Mouse (Mus musculus) T-helper 17 cell (primary cell): ENCODE results near the gene 1700014D04Rik.

Source experiments
- in situ Hi-C, 2 experiments: fragments of 300-600 bp; cut with MboI, MseI; formaldehyde crosslinking; loops; 1 replicate in 1 of 2; 2 replicates in 1 of 2; pipeline ENCODE4 v1.15.1; 2025; ENCODE audit warnings: high pct_unique_total_duplicates in 2 of 2

Gene 1700014D04Rik

DNA sequence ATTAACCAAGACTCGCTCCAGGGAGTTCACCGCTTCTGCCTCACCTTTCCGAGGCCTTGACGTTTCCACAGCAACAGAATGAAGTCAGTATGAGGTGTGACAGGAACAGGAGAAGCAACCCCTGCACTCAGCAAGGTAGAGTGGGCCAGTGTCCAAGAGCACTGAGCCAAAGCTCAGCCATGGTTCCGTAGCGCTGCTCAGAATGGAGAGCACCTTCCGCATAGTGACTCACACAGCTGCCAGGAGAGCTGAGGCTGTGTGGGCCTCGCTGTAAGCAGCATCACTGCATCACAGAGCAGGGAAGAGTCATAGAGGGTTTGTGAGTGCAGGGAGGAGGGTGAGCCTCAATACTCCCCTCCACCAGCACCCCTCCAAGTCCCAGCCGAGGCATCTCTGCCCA, at the start of gene 1700014D04Rik:
TSS of gene 1700014D04Rik (minus strand) at position 42 of the 400 bp plus-strand sequence.
- in situ Hi-C loops = no loop called here

DNA sequence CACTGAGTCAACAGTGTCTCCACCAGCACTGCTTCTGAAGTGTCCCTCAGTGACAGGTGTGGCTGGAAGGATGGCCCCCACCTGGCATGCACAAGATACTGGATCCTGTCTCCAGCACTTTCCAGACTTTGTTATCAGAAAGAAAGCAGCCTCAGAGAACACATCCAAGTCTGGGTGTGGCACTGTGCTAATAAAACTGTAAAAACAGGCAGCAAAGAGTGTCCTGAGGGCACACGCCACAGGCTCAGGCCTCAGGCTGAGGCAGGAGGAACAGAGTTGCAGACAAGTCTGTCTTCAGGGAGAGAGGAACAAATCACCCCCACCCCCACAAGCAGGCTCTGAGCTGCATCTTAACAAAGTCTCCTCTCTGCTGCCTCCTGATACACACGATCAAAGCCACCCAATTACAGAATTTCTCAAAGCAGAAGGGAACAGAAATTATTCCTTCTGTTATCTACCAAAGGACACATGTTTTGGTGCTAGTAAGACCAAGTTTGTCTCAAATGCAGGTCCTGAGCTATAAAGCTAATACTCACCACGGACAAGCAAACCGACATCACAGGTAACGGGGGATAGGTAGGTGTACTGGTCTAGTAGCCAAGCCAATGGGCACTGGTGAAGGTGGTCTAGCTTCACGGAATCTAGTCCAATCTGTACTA, 49.4 kb upstream of the 1700014D04Rik start:
- in situ Hi-C loops = no loop called here

DNA sequence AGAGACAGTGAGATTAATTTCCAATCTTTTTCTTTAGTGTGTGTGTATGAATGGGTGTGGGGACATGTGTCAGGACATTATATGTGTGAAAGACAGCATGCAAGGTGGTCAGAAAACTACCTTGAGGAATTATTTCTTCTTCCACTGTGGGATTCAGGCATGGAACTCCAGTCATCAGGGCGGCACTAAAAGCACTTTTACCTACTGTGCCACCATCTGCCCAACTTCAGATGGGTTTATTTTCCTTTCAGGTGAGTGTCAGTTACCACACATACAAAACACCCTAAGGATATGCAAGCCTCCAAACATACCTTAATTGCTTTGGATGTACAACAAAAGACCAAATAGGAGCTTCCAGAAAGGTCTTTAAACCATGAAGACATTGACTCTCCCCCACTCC, 48.2 kb upstream of the 1700014D04Rik start:
- in situ Hi-C loops = no loop called here

DNA sequence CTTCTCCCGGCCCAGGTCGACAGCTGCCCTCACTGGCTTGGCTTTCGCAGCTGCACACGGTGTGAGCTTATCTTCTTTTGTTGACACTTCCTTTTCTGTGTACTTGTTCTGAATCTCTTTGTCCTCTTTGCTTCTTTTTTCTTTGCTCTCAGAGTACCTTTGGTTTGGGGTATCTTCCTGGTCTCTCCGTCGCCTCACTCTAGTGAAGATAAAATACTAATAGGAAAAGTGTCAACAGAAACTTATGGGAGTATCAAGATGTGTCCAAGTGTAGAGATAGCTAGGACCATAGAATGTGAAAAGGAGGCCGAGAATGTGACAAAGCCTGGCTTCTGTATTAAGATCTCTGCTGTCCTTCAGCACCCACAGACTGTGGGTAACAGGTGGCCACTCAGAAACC, 35.6 kb upstream of the 1700014D04Rik start, which contains the start of gene Gm49354:
TSS of gene Gm49354 (minus strand) at position 101 of the 400 bp plus-strand sequence.
- in situ Hi-C loops = loop anchor here in 1 of 2 experiments (5.0 kb wide), 1 partner anchor 35 kb away; no protein-coding TSS in a partner anchor

DNA sequence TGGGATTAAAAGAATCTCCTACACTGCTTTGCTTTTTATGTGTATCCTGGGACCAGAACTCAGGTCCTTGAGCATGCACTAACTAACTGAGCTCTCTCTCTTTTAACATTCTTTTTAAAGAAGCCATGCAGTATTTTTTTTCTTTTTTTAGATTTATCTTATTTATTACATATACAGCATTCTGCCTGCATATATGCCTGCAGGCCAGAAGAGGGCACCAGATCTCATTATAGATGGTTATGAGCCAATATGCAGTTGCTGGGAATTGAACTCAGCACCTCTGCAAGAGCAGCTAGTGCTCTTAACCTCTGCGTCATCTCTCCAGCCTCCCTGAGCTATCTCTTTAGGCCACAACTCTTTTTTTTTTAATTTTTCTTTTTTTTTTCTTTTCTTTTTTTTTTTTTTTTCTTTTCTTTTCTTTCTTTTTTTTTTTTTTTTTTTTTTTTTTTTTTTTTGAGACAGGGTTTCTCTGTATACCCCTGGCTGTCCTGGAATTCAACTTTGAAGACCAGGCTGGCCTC, 33.3 kb upstream of the 1700014D04Rik start:
- in situ Hi-C loops = loop anchor here (5.0 kb wide), 1 partner anchor 37 kb away; no protein-coding TSS in a partner anchor

DNA sequence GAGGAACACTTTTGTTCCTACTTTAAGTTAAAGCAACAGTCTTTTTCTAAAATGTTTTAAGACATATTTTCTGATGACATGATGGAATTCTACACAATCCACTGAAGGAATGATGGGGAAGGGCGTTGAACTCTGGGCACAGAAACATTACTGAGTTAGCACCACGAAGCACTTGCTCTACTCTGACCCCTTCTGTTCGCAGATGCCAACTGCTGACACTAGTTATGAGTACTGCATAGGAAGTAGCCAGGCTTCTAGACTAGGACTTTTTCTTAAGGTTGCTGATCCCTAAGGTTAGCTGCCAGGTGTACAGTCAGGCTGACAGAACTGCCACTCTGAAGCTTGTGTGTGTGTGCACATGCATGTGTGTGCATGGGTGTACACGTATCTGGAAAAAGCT, 32.7 kb upstream of the 1700014D04Rik start:
- in situ Hi-C loops = loop anchor here in 1 of 2 experiments (5.0 kb wide), 1 partner anchor 38 kb away; no protein-coding TSS in a partner anchor

DNA sequence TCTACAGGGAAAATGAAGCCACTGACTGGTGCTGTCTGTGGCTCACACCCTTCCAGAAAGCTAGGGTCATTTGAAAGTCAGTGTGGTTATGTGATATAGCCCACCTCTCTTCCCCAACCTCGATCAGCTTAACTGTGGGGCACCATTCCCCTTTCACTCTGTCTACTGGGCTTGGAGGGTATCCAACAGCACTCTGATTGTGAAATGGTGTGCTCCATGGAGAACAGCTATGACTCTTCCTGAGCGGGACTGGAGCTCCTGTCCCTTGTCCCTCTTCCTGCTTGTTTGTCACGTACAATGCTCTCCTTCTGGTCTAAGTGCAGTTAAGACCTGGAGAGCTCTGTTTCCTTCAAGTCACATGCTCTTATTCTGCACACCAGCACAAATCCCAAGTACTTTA, 28.6 kb upstream of the 1700014D04Rik start:
- in situ Hi-C loops = loop anchor here in 1 of 2 experiments (5.0 kb wide), 1 partner anchor 42 kb away; no protein-coding TSS in a partner anchor

DNA sequence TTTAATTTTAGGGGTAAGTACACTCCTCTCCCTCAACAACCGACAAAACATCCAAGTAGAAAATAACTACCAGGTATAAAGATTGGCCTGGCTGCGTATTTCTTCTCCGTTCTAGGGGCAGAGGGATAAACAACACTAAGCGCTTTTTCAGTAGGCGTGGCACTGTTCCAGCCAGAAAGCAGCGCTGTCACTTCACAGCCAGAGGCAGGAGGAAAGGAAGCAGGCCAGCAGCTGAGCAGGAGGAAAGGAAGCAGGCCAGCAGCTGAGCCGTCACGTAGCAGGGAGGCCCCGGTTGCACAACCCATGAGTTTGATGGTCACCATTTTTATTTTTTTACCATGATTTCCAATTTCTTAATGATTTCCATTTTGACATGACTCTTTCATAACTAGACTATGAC, 24.7 kb upstream of the 1700014D04Rik start:
- in situ Hi-C loops = loop anchor here in 1 of 2 experiments (25.0 kb wide), 1 partner anchor 1384 kb away; the partner anchor contains the start of gene 2210016F16Rik

DNA sequence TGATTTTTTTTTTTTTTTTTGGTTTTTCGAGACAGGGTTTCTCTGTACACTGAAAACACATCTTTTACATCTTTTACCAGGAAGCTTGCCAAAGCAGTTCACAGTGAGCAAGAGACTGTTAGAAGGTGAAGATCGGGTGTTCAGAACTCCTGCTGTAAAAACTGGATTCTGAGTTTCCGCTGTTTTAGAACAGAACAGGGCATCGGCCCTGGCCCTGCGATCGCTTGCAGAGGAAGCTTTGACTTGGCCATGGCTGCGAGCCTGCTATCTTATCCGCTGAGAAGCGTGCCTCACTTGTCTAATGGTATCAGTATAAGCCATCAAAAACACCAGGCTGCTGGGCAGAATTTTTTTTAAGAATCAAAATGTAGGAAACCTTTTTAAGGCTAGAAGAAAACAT, 24.3 kb upstream of the 1700014D04Rik start:
- in situ Hi-C loops = loop anchor here in 1 of 2 experiments (25.0 kb wide), 1 partner anchor 1384 kb away; the partner anchor contains the start of gene 2210016F16Rik

DNA sequence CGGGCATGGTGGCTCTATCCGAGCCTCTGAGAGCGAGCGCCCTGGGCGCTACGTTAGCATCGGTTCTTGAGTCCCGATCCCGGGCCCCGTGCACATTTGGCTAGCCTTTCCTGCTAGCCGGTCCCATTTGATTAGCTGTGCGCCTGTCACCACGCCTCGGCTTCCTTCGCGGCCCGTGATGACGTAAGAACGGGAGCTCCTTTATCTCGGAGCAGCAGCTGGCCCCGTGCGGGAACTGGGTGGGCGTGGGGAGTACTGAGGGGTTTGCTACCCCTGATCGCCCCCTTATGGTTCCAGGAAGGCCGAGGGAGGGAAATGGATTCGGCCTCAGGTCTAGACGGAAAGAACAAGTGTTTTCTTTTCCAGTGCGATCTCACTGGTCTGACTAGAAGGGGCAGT, 23.6 kb upstream of the 1700014D04Rik start:
- in situ Hi-C loops = loop anchor here in 1 of 2 experiments (25.0 kb wide), 1 partner anchor 1383 kb away; the partner anchor contains the start of gene 2210016F16Rik

DNA sequence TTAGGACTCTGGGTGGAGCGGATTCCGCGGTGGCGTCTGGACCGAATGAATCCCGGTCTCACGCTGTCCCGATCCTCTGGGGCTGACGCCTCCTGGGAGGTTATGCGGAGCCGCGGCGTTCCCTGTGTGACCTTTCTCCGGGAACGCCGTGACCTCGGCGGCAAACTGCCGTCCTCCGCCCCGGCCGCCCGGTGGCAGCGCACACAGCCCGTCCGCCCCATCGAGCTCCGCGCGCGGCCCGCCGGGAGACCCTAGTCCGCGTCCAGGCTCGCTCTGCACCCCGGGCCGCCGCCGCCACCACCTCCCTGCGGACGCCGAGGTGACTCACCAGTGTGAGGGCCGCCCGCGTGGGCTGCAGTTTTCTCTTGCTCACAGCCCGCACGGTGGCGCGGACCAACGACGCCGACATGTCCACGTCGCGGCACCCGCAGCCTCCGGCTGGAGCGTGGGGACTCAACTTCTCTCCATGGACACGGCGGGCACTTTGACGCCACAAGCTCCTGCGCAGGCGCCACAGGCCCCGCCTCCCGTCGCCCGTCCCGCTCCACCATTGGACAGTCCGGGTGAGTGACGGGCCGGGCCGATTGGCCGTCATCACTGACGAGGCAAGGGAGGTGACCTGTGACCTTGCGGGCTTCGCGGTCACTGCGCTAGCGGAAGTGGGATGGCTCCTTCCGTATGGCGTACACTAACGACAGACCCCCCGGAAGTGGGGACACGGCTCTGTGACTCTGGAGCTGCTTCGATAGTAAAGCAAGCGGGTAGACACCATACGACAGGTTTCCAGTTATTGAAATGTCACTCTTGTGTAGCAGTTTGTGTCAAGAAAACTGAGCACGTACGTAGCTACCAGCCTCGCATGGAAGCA, 23.0 kb upstream of the 1700014D04Rik start, which contains the start of gene Isca1:
TSS of gene Isca1 (minus strand) at position 515 of the 868 bp plus-strand sequence.
- in situ Hi-C loops = loop anchor here in 1 of 2 experiments (25.0 kb wide), 1 partner anchor 1382 kb away; the partner anchor contains the start of gene 2210016F16Rik

DNA sequence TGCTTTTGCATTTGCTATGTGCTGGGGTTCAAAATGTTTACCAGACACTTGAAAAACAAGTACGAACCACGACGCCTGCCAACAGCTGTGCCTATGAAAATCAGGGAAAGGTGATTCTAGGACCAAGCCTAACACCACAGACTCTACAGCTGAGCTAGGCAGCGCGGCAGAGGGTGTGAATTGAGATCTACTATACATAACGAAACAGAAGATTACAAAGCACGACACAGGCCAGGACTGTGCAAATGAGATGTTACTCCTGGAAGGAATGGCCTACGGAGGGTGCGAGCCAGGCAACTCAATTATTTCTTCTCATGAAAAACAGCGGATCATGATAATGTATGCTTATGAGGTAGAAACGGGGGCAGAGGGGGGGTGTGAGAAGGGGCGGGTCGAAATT, 22.0 kb upstream of the 1700014D04Rik start:
- in situ Hi-C loops = loop anchor here in 1 of 2 experiments (25.0 kb wide), 1 partner anchor 1381 kb away; the partner anchor contains the start of gene 2210016F16Rik

DNA sequence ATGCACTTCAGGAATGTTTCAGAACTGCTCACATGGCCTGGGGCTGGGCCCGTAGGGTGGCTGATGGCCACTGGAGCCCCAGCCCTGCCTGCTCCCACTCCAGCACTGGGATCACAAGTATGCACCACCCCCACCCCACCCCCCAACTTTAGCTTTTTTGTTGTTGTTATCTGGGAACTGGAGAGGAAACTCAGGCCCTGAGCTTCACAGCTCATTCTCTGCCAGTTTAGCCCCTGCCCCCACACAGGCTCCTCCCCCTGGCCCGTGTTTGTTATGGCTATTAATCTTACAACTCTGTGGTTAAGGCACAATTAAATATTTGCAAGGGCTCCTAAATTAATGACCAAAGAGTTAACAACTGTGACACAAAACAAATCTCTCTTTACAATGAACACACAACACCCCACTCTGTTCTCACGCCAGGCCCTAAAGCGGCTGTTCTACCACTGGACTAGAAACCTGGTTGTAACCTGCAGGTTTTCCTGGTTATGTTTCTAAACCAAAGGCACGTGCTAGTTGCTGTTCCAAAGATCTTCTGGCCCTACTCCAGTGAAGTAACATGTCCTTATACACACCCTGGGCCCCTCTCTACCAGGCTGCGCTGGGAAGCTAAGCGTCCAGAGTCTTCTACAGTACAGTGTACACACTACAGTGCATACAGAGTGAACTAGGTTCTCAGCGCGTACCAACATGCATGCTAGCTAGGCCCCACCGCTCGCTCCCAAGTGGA, 20.4 kb upstream of the 1700014D04Rik start:
- in situ Hi-C loops = loop anchor here in 1 of 2 experiments (25.0 kb wide), 1 partner anchor 1380 kb away; the partner anchor contains the start of gene 2210016F16Rik

DNA sequence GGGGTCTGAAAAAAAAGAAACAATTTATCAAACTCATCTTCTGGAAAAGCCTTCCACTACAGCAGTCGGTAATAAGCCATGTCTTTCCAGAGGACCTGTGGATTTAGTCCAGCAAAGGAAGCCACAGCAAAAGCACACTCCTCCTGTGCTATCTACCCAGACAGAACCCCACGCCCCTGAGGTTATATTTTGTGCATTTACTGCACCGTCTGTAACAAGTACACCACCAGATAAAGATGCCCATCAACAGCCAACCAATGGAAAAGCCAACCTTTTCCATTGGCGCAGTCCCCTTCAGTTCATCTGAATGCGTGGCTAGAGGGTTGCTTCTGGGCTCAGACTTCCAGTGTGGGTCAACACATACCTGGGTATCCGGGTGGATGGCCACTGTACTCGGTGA, 16.2 kb upstream of the 1700014D04Rik start:
- in situ Hi-C loops = loop anchor here in 1 of 2 experiments (25.0 kb wide), 1 partner anchor 1375 kb away; the partner anchor contains the start of gene 2210016F16Rik

DNA sequence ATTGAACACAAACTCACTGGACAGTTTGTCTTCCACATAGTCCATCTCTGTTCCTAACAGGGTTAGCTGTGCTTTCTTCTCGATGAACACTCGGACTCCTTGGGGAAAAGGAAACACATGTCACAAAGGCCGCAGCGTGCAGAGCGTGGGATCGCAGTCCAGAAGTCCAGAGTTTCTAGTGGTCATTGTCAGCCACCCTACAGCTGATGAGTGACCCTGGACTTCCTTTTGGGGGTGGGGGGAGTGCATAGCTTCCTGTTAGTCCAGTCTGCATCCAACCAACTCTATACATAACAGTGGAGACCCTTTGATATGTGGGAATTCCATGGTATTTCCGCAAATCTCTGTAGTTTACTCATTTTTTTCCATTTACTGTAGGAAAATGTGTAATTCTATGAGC, 10.4 kb upstream of the 1700014D04Rik start:
- in situ Hi-C loops = loop anchor here in 1 of 2 experiments (10.0 to 25.0 kb wide), 2 partner anchors 708 to 1370 kb away; partner anchors contain the start of gene 2210016F16Rik

DNA sequence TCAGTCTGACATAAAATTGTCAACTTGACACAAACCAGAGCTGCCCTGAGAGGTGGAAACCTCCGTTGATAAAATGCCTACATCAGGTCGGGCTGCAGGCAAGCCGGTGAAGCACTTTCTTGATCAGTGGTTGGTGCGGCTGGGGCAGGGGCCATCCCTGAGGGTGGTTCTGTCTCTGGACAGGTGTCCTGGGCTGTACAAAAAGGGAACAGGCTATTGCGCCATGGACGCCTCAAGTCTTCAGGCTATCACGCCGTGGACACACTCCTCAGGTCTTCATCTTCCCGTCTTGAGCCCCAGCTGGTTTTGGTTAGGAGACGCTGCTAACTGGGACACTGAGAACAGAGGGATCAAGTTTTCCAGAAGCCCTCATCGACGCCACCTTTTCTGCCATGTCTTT, 3.8 kb upstream of the 1700014D04Rik start:
- in situ Hi-C loops = loop anchor here in 1 of 2 experiments (10.0 to 25.0 kb wide), 2 partner anchors 714 to 1363 kb away; partner anchors contain the start of gene 2210016F16Rik

DNA sequence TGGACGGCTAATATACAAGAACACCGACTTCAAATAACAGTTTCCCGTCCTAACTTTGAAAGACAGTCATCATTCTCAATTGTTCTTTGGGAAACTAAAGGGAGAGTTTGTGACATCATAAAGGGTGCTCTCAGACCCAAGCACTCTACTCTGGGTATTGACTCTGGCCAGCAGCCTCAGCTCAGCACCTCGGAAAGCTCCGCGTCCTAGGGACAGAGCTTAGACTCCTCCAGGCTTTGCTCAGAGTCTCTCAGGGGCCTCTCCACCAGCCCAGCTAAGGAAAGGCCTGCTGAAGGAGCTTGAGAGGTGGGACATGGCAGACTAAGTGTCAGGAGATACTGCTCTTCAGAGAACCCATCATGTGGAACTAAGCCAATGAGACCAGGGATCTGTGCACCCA, 388 bp downstream of the 1700014D04Rik start:
- in situ Hi-C loops = no loop called here

DNA sequence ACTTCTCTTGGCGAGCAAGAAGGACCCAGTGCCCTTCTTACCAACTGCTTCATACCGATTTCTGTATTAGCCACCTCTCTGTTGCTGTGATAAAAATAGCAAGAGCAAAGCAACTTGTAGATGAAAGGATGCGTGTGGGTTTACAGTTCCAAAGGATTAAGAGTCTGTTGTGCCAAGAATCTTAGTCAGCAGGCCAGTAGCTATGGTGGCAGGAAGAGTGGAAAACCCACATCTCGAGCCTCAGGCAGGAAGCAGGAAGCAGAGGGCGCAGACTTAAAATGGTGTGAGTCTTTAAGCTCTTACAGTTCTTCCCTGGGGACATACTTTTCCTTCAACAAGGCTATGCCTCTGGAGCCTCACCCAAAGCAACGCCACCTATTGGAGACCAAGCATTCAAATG, 1.1 kb downstream of the 1700014D04Rik start:
- in situ Hi-C loops = no loop called here

DNA sequence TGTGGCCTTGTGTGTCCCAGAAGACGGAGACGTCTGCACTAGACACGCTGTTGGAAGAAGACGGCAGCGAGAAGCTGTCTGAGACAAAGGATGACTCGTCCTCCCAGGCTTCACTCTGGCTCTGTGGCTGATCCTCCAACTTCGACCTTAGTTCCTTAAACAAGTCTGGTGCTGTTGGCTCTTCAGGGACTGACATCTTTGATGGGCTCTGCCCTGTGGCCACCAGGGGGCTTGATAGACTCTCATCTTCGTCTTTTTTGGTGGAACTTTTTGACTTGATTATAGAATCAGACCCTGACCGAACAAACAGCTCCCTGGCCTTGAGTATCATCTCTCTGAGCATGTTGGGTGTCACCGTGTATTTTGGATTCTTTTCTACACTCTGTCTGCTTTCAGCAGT, 4.9 kb downstream of the 1700014D04Rik start:
- in situ Hi-C loops = no loop called here

DNA sequence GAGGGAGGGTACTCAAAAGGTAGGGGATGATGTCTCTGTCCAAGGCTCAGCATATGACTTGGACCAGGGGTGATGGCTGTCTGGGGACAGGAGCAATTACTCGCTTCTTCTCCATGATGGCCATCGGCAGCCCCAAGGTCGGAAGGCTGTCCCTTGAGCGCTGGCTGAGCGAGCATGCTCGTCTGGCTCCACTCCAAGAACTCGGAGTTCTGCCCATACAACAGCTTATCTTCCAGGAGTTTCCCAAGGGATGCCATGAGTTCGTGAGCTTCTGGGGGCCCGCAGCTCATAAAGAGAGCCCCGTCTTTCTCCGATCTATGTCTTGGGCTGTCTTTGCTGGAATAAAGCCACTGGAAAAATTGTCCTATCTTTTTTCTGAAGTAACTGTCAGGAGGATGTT, 5.5 kb downstream of the 1700014D04Rik start:
- in situ Hi-C loops = no loop called here
